Mouse (Mus musculus) brain, embryonic 14.5 days (tissue): ENCODE results near the gene Hoxc6.

Experiments
- CTCF ChIP-seq: fragments of 200-500 bp; IDR thresholded peaks from 2 replicates; pipeline ENCODE4 v1.5.1; 2012; ENCODE audit warnings: inconsistent platforms, mild to moderate bottlenecking, moderate library complexity, borderline replicate concordance; ENCODE audit not compliant: insufficient read depth, insufficient read length; ENCODE audit errors: extremely low read depth
- POLR2A ChIP-seq: fragments of 200-500 bp; IDR thresholded peaks from 2 replicates; pipeline ENCODE4 v1.6.1; 2012; ENCODE audit warnings: mild to moderate bottlenecking, inconsistent platforms, borderline replicate concordance; ENCODE audit not compliant: poor library complexity, insufficient read depth, insufficient read length, severe bottlenecking; ENCODE audit errors: extremely low read depth

- TF ChIP-seq CTCF = no peak
- TF ChIP-seq POLR2A = no peak
Measured at GRCm38 (mm10) chr15:103001370-103001769, 3.3 kb downstream of the Hoxc6 start.
